Mouse (Mus musculus): ENCODE data around the gene Gramd1c. TPM values are rescaled to one million over a fixed set of nuclear protein-coding genes. Genes with fewer than 3 reads are reported as not detected.

The Gramd1c gene
- total RNA-seq, 2 experiments from 2014 or later: 1.2 to 1.8 TPM

Other genes starting within 250 kb of the Gramd1c start
- gene Ccdc191, start 173.5 kb downstream of the Gramd1c start, total RNA-seq (2015; ENCODE audit: low replicate concordance): 0.63 and 5.8 TPM in 2 replicates
- 1.4 and 1.7 TPM in 2 replicates for gene Ccdc191, start 173.5 kb downstream of the Gramd1c start, total RNA-seq (2017; ENCODE audit: low replicate concordance)
- 2.1 and 4.8 TPM in 2 replicates for gene Qtrt2, start 136.5 kb downstream of the Gramd1c start, total RNA-seq (2015; ENCODE audit: low replicate concordance)
- 5.5 and 7.5 TPM in 2 replicates for gene Qtrt2, start 136.5 kb downstream of the Gramd1c start, total RNA-seq (2017; ENCODE audit: low replicate concordance)
- 0.19 and 0.21 TPM in 2 replicates for gene Zdhhc23, start 83.6 kb downstream of the Gramd1c start, total RNA-seq (2015; ENCODE audit: low replicate concordance)
- 0.26 TPM in 1 of 2 replicates, not detected in the other for gene Zdhhc23, start 83.6 kb downstream of the Gramd1c start, total RNA-seq (2017; ENCODE audit: low replicate concordance)
- gene Atp6v1a, start 76.4 kb upstream of the Gramd1c start, total RNA-seq (2015; ENCODE audit: low replicate concordance): 13.0 and 24.0 TPM in 2 replicates
- 14.2 and 23.6 TPM in 2 replicates for gene Atp6v1a, start 76.4 kb upstream of the Gramd1c start, total RNA-seq (2017; ENCODE audit: low replicate concordance)
- gene Naa50, start 76.5 kb upstream of the Gramd1c start, total RNA-seq (2015; ENCODE audit: low replicate concordance): 25.6 and 34.9 TPM in 2 replicates
- 22.5 and 29.0 TPM in 2 replicates for gene Naa50, start 76.5 kb upstream of the Gramd1c start, total RNA-seq (2017; ENCODE audit: low replicate concordance)
- 11.7 and 15.9 TPM in 2 replicates for gene Usf3, start 109.9 kb upstream of the Gramd1c start, total RNA-seq (2015; ENCODE audit: low replicate concordance)
- gene Usf3, start 109.9 kb upstream of the Gramd1c start, total RNA-seq (2017; ENCODE audit: low replicate concordance): 4.4 and 7.1 TPM in 2 replicates

Data from erythroblast, adult 5-6 weeks (primary cell).